In the genomic region with DNA sequence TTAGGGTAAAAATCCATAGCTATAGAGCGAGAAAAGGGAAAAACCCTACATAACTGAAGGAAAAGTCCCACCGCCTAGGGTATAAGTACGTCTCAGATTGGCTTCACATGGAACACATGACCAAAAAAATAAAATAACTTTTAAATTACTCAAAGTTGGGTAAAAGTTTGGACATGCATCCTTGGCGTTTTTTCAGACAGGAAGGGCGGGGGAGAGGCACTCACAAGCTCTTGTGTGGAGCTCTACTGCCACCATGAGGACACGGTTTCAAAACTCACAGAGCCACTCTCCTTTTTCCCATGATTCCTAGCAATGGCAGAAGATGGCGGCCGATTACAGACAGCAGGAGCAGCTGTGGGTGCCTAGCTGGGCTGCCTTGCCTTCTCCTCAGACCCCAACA, we compare ENCODE assay signal across 8 mouse cellular contexts.
DNase-seq lines count a peak whose midpoint lies in the region; ATAC-seq and TF ChIP-seq lines count a peak whose summit lies in the region.
"Not testable (repeated sequence)": the region's sequence is repeated elsewhere in the genome, so short reads cannot be mapped to it uniquely, and the experiment has no call there.

No protein-coding gene starts in this region.

- not testable (repeated sequence) for TF ChIP-seq EP300 in liver, postnatal 0 days (IDR thresholded peaks at IDR 0.05; ENCODE audit: low read depth)

- not testable (repeated sequence) for H3K9me3 ChIP-seq in embryonic facial prominence, embryonic 13.5 days; heart, embryonic 12.5 days (replicated peaks); hindbrain, embryonic 15.5 days; liver, postnatal 0 days (ENCODE audit: low read length); neural tube, embryonic 13.5 days

- not testable (repeated sequence) for H3K4me1 ChIP-seq in embryonic facial prominence, embryonic 13.5 days; heart, embryonic 12.5 days (replicated peaks); hindbrain, embryonic 15.5 days (replicated peaks); liver, postnatal 0 days (ENCODE audit: insufficient read depth); neural tube, embryonic 13.5 days (replicated peaks)

- H3K27ac ChIP-seq in embryonic facial prominence, embryonic 13.5 days = peak overlapping the region; percentile 16; the same call in 1 of the 2 replicates
- not testable (repeated sequence) for H3K27ac ChIP-seq in heart, embryonic 12.5 days (ENCODE audit: poor library complexity, severe bottlenecking); liver, postnatal 0 days (ENCODE audit: low read depth)
- 0 out of 2 replicates have a peak overlapping the region, but pooled peaks have one; percentile 45 for H3K27ac ChIP-seq in hindbrain, embryonic 15.5 days (replicated peaks)
- peak overlapping the region; percentile 86 for H3K27ac ChIP-seq in left cerebral cortex, adult 2 months
- peak overlapping the region; percentile 33; the same call in 1 of the 2 replicates for H3K27ac ChIP-seq in neural tube, embryonic 13.5 days (replicated peaks)

- H3K4me3 ChIP-seq in embryonic facial prominence, embryonic 13.5 days = peak overlapping the region; percentile 7; the same call in 1 of the 2 replicates
- not testable (repeated sequence) for H3K4me3 ChIP-seq in heart, embryonic 12.5 days; hindbrain, embryonic 15.5 days; liver, postnatal 0 days (ENCODE audit: low read depth, low read length); neural tube, embryonic 13.5 days
- H3K4me3 ChIP-seq in left cerebral cortex, adult 2 months = peak overlapping the region; percentile 43

- peak; percentile 59 for DNase-seq in MN1 (ENCODE audit: low spot score)
- DNase-seq in left cerebral cortex, adult 2 months (ENCODE audit: extremely low spot score in 1 of 2, low spot score in 2 of 2) = peak in 1 of 2 experiments; percentile 86
- DNase-seq in liver, postnatal 0 days = peak; percentile 55
- DNase-seq in urinary bladder, adult 2 months (ENCODE audit: low spot score) = peak; percentile 80

- ATAC-seq in embryonic facial prominence, embryonic 13.5 days (ENCODE audit: insufficient number of reproducible peaks, insufficient read depth, low FRiP score, low TSS enrichment, low read depth); heart, embryonic 12.5 days (ENCODE audit: insufficient number of reproducible peaks, low FRiP score); hindbrain, embryonic 15.5 days (ENCODE audit: low FRiP score, low read depth); liver, postnatal 0 days; neural tube, embryonic 13.5 days (ENCODE audit: low read depth): not testable (repeated sequence)

- peak; percentile 59 for TF ChIP-seq CTCF in left cerebral cortex, adult 2 months (IDR thresholded peaks at IDR 0.05)
- peak; percentile 69 for TF ChIP-seq CTCF in liver, postnatal 0 days (IDR thresholded peaks at IDR 0.05; ENCODE audit: low read depth)

- H3K27me3 ChIP-seq in embryonic facial prominence, embryonic 13.5 days; heart, embryonic 12.5 days (replicated peaks); hindbrain, embryonic 15.5 days; liver, postnatal 0 days (ENCODE audit: insufficient read depth, low read length); neural tube, embryonic 13.5 days: not testable (repeated sequence)

- not testable (repeated sequence) for H3K9ac ChIP-seq in embryonic facial prominence, embryonic 13.5 days; heart, embryonic 12.5 days; hindbrain, embryonic 15.5 days; liver, postnatal 0 days (replicated peaks)
- peak overlapping the region; percentile 43; the same call in 1 of the 2 replicates for H3K9ac ChIP-seq in neural tube, embryonic 13.5 days

- intact Hi-C loops in left cerebral cortex, adult 2 months (cut with DNase I) = not testable (repeated sequence)

- WGBS in embryonic facial prominence, embryonic 13.5 days = 52% methylated on average over 8 of the region's 8 CpGs
- WGBS in heart, embryonic 12.5 days = 68% methylated on average over 8 of the region's 8 CpGs
- WGBS in hindbrain, embryonic 15.5 days = 58% methylated on average over 8 of the region's 8 CpGs
- WGBS in liver, postnatal 0 days (ENCODE audit: insufficient replicate concordance) = 56% methylated on average over 8 of the region's 8 CpGs
- WGBS in neural tube, embryonic 13.5 days = 60% methylated on average over 8 of the region's 8 CpGs

- peak overlapping the region; percentile 28 for H3K4me2 ChIP-seq in embryonic facial prominence, embryonic 13.5 days
- H3K4me2 ChIP-seq in heart, embryonic 12.5 days = peak overlapping the region; percentile 45
- H3K4me2 ChIP-seq in hindbrain, embryonic 15.5 days = peak overlapping the region; percentile 29; the same call in 1 of the 2 replicates
- 0 out of 2 replicates have a peak overlapping the region, but pooled peaks have one; percentile 18 for H3K4me2 ChIP-seq in liver, postnatal 0 days (ENCODE audit: low read depth, low read length)
- H3K4me2 ChIP-seq in neural tube, embryonic 13.5 days = 0 out of 2 replicates have a peak overlapping the region, but pooled peaks have one; percentile 27

- H3K36me3 ChIP-seq in embryonic facial prominence, embryonic 13.5 days; hindbrain, embryonic 15.5 days; liver, postnatal 0 days (replicated peaks; ENCODE audit: insufficient read depth, low read length); neural tube, embryonic 13.5 days: not testable (repeated sequence)
- H3K36me3 ChIP-seq in heart, embryonic 12.5 days = peaks cover 45% of the 10 kb centered on the region
